In genomic region chr16:56440243-56440642, GRCm38 (mm10) we compare ENCODE assay signal across 21 mouse cellular contexts. TPM values are rescaled to one million over a fixed set of nuclear protein-coding genes. Genes with fewer than 3 reads are reported as not detected.
DNase-seq lines count a peak whose midpoint lies in the region; ATAC-seq and TF ChIP-seq lines count a peak whose summit lies in the region.
"Had no signal": no experiment of that assay in that cellular context is flagged by ENCODE, and none has a peak within 500 bp of the region (broad histone marks: within the 10 kb centered on the region; RNA-seq: fewer than 3 reads in every experiment).

No protein-coding gene starts in this region.

- H3K4me1 ChIP-seq in kidney, embryonic 14.5 days (ENCODE audit: control insufficient read depth, insufficient read depth, low read length), result no peaks in the 10 kb centered on the region
- no peaks in the 10 kb centered on the region for H3K4me1 ChIP-seq in kidney, embryonic 16.5 days (ENCODE audit: insufficient read depth, low read length)
- no peaks in the 10 kb centered on the region for H3K4me1 ChIP-seq in kidney, adult 2 months (ENCODE audit: control insufficient read depth, insufficient read depth, low read length)
- no peaks in the 10 kb centered on the region for H3K4me1 ChIP-seq in liver, adult 2 months (ENCODE audit: control insufficient read depth, insufficient read depth, low read length)
- H3K4me1 ChIP-seq in liver, postnatal 0 days (ENCODE audit: insufficient read depth), result no peaks in the 10 kb centered on the region
- H3K4me1 ChIP-seq: embryonic facial prominence, embryonic 10.5 days; embryonic facial prominence, embryonic 12.5 days; forebrain, embryonic 13.5 days; forebrain, embryonic 15.5 days had no signal

- no peaks in the 10 kb centered on the region for H3K36me3 ChIP-seq in kidney, embryonic 14.5 days (ENCODE audit: control insufficient read depth, insufficient read depth, low read length)
- H3K36me3 ChIP-seq in kidney, embryonic 16.5 days (ENCODE audit: insufficient read depth, low read length), result no peaks in the 10 kb centered on the region
- no peaks in the 10 kb centered on the region for H3K36me3 ChIP-seq in kidney, adult 2 months (ENCODE audit: control insufficient read depth, insufficient read depth, low read length)
- no peaks in the 10 kb centered on the region for H3K36me3 ChIP-seq in liver, adult 2 months (ENCODE audit: control insufficient read depth, insufficient read depth, low read length)
- H3K36me3 ChIP-seq in liver, postnatal 0 days (replicated peaks; ENCODE audit: insufficient read depth, low read length), result no peaks in the 10 kb centered on the region
- H3K36me3 ChIP-seq: embryonic facial prominence, embryonic 10.5 days; embryonic facial prominence, embryonic 12.5 days; forebrain, embryonic 15.5 days had no signal

- TF ChIP-seq POLR2A in kidney, adult 2 months (IDR thresholded peaks at IDR 0.05; ENCODE audit: low read depth, low read length), result no peak
- no peak for TF ChIP-seq POLR2A in liver, adult 2 months (IDR thresholded peaks at IDR 0.05; ENCODE audit: extremely low read depth, insufficient read depth, low read length)

- no peak for TF ChIP-seq EP300 in liver, postnatal 0 days (IDR thresholded peaks at IDR 0.05; ENCODE audit: low read depth)

- 27% methylated on average over 4 of the region's 4 CpGs for WGBS in kidney, embryonic 14.5 days
- 29% methylated on average over 4 of the region's 4 CpGs for WGBS in kidney, embryonic 16.5 days
- 30% methylated on average over 4 of the region's 4 CpGs for WGBS in kidney, adult 2 months
- WGBS in liver, adult 2 months, result 81% methylated on average over 4 of the region's 4 CpGs
- 72% methylated on average over 4 of the region's 4 CpGs for WGBS in liver, postnatal 0 days (ENCODE audit: insufficient replicate concordance)

- H3K9me3 ChIP-seq in kidney, embryonic 14.5 days (ENCODE audit: control insufficient read depth, low read length), result no peaks in the 10 kb centered on the region
- H3K9me3 ChIP-seq in kidney, embryonic 16.5 days (ENCODE audit: low read length), result no peaks in the 10 kb centered on the region
- no peaks in the 10 kb centered on the region for H3K9me3 ChIP-seq in liver, postnatal 0 days (ENCODE audit: low read length)
- H3K9me3 ChIP-seq: embryonic facial prominence, embryonic 10.5 days; embryonic facial prominence, embryonic 12.5 days; forebrain, embryonic 13.5 days; forebrain, embryonic 15.5 days had no signal

- no peaks in the 10 kb centered on the region for H3K79me2 ChIP-seq in liver, adult 2 months (ENCODE audit: control insufficient read depth, insufficient read depth, low read length)

- no peak overlapping the region for H3K4me3 ChIP-seq in kidney, embryonic 14.5 days (ENCODE audit: low read length)
- no peak overlapping the region for H3K4me3 ChIP-seq in kidney, embryonic 16.5 days (ENCODE audit: low read length)
- H3K4me3 ChIP-seq in kidney, adult 2 months (ENCODE audit: insufficient read depth, low read depth, low read length), result no peak overlapping the region
- no peak overlapping the region for H3K4me3 ChIP-seq in liver, adult 2 months (ENCODE audit: insufficient read depth, low read depth, low read length)
- no peak overlapping the region for H3K4me3 ChIP-seq in liver, postnatal 0 days (ENCODE audit: low read depth, low read length)
- H3K4me3 ChIP-seq: embryonic facial prominence, embryonic 10.5 days; embryonic facial prominence, embryonic 12.5 days; forebrain, embryonic 13.5 days; forebrain, embryonic 15.5 days had no signal

- peak; percentile 75 for ATAC-seq in kidney, embryonic 14.5 days (ENCODE audit: low FRiP score, low TSS enrichment)
- peak; percentile 84 for ATAC-seq in kidney, embryonic 16.5 days (ENCODE audit: low FRiP score, low TSS enrichment)
- no peak for ATAC-seq in liver, postnatal 0 days
- ATAC-seq: forebrain, embryonic 13.5 days; forebrain, embryonic 15.5 days; forebrain, postnatal 0 days had no signal

- no peak for TF ChIP-seq CTCF in kidney, adult 2 months (conservative IDR thresholded peaks at IDR 0.05; ENCODE audit: insufficient read depth, insufficient read length, low read depth, low read length)
- TF ChIP-seq CTCF in liver, adult 2 months (IDR thresholded peaks at IDR 0.05; ENCODE audit: low read depth, low read length), result no peak
- TF ChIP-seq CTCF in liver, postnatal 0 days (IDR thresholded peaks at IDR 0.05; ENCODE audit: low read depth), result no peak

- H3K9ac ChIP-seq in kidney, embryonic 14.5 days (ENCODE audit: low read depth, low read length), result no peak overlapping the region
- H3K9ac ChIP-seq in kidney, embryonic 16.5 days (replicated peaks; ENCODE audit: low read length), result no peak overlapping the region
- no peak overlapping the region for H3K9ac ChIP-seq in liver, adult 2 months (ENCODE audit: low read depth, low read length)
- H3K9ac ChIP-seq in liver, postnatal 0 days (replicated peaks), result no peak overlapping the region
- H3K9ac ChIP-seq: embryonic facial prominence, embryonic 12.5 days; forebrain, embryonic 13.5 days; forebrain, embryonic 15.5 days; forebrain, postnatal 0 days had no signal

- DNase-seq in kidney, postnatal 4 days, result no peak
- DNase-seq in kidney, adult 2 months, result no peak
- peak; percentile 8 for DNase-seq in liver, adult 2 months (ENCODE audit: extremely low read depth, low read depth, low spot score)
- no peak for DNase-seq in liver, postnatal 0 days
- no peak for DNase-seq in cerebellum, adult 11 months
- DNase-seq: adrenal gland, adult 2 months; adrenal gland, postnatal 10 days; adrenal gland, postnatal 25 days; cerebellum, adult 11-12 months; cerebellum, adult 2 months; cerebellum, adult 9-10 months; cerebellum, postnatal 10 days; cerebellum, postnatal 25 days; forebrain, postnatal 0 days had no signal

- no peak overlapping the region for H3K4me2 ChIP-seq in kidney, embryonic 14.5 days (replicated peaks; ENCODE audit: low read depth, low read length)
- H3K4me2 ChIP-seq in kidney, embryonic 16.5 days (replicated peaks; ENCODE audit: low read depth, low read length), result no peak overlapping the region
- H3K4me2 ChIP-seq in liver, postnatal 0 days (ENCODE audit: low read depth, low read length), result no peak overlapping the region
- H3K4me2 ChIP-seq: embryonic facial prominence, embryonic 12.5 days; forebrain, embryonic 13.5 days; forebrain, embryonic 15.5 days had no signal

- no peak overlapping the region for H3K27ac ChIP-seq in kidney, embryonic 14.5 days (ENCODE audit: low read depth, low read length)
- H3K27ac ChIP-seq in kidney, embryonic 16.5 days (ENCODE audit: low read length), result no peak overlapping the region
- no peak overlapping the region for H3K27ac ChIP-seq in kidney, adult 2 months (ENCODE audit: insufficient read depth, low read depth, low read length)
- no peak overlapping the region for H3K27ac ChIP-seq in liver, adult 2 months (replicated peaks; ENCODE audit: insufficient read depth, low read depth, low read length)
- no peak overlapping the region for H3K27ac ChIP-seq in liver, postnatal 0 days (ENCODE audit: low read depth)
- H3K27ac ChIP-seq: embryonic facial prominence, embryonic 10.5 days; embryonic facial prominence, embryonic 12.5 days; forebrain, embryonic 13.5 days; forebrain, embryonic 15.5 days had no signal

- H3K27me3 ChIP-seq in kidney, embryonic 14.5 days (ENCODE audit: control insufficient read depth, insufficient read depth, low read length), result no peaks in the 10 kb centered on the region
- no peaks in the 10 kb centered on the region for H3K27me3 ChIP-seq in kidney, embryonic 16.5 days (ENCODE audit: insufficient read depth, low read length)
- H3K27me3 ChIP-seq in kidney, adult 2 months (replicated peaks; ENCODE audit: control insufficient read depth, insufficient read depth, low read length), result no peaks in the 10 kb centered on the region
- H3K27me3 ChIP-seq in liver, adult 2 months (ENCODE audit: control insufficient read depth, insufficient read depth, low read length), result no peaks in the 10 kb centered on the region
- no peaks in the 10 kb centered on the region for H3K27me3 ChIP-seq in liver, postnatal 0 days (ENCODE audit: insufficient read depth, low read length)
- H3K27me3 ChIP-seq: embryonic facial prominence, embryonic 12.5 days; forebrain, embryonic 13.5 days; forebrain, embryonic 15.5 days had no signal

RNA-seq across cellular contexts. Expression of gene Abi3bp, which starts 37.4 kb away (rescaled TPM):
- polyA plus RNA-seq in kidney, embryonic 14.5 days (2014; fragmentation: Nextera tagmentation; extraction: Ambion mirVana), result 2.4 and 2.5 TPM in 2 replicates
- polyA plus RNA-seq in kidney, embryonic 16.5 days (2015; fragmentation: Nextera tagmentation; extraction: Ambion mirVana), result 3.8 and 4.2 TPM in 2 replicates
- 4.5 and 5.2 TPM in 2 replicates for polyA plus RNA-seq in kidney, adult 2 months (2012; rRNA removed)
- 2.0 and 2.1 TPM in 2 replicates for total RNA-seq in liver, adult 2 months (2014; rRNA removed)
- polyA plus RNA-seq in liver, adult 2 months (2012; rRNA removed), result 1.3 TPM in 2 replicates
- 0.53 and 0.66 TPM in 2 replicates for polyA plus RNA-seq in liver, postnatal 0 days (2015; fragmentation: Nextera tagmentation; extraction: Ambion mirVana)
- total RNA-seq: MEL had no signal
